Mouse (Mus musculus) liver, adult 2 months (tissue): ENCODE data around the gene Lrrc7. TPM values are rescaled to one million over a fixed set of nuclear protein-coding genes. Genes with fewer than 3 reads are reported as not detected.

Source experiments
- DNase-seq: peaks from one replicate; pipeline ENCODE4 v3.0.0-alpha.2; 2011; ENCODE audit warnings: low read depth, low spot score; ENCODE audit errors: extremely low read depth
- H3K27ac ChIP-seq: fragments of 200-500 bp; replicated peaks from 2 replicates; pipeline ENCODE4 v1.5.1; 2012; ENCODE audit warnings: low read depth, mild to moderate bottlenecking, control low read depth, inconsistent platforms, low read length; ENCODE audit not compliant: insufficient read depth
- H3K27me3 ChIP-seq: fragments of 200-500 bp; 2 replicates; pipeline ENCODE4 v1.6.1; 2012; ENCODE audit warnings: mild to moderate bottlenecking, moderate library complexity, low read length, inconsistent platforms; ENCODE audit not compliant: control insufficient read depth, insufficient read depth
- H3K36me3 ChIP-seq: fragments of 200-500 bp; 2 replicates; pipeline ENCODE4 v1.6.1; 2012; ENCODE audit warnings: low read length, inconsistent platforms; ENCODE audit not compliant: control insufficient read depth, insufficient read depth
- H3K4me1 ChIP-seq: fragments of 200-500 bp; 2 replicates; pipeline ENCODE4 v1.6.1; 2011; ENCODE audit warnings: low read length; ENCODE audit not compliant: control insufficient read depth, insufficient read depth
- H3K4me3 ChIP-seq: fragments of 200-500 bp; 2 replicates; pipeline ENCODE4 v1.5.1; 2011; ENCODE audit warnings: low read depth, mild to moderate bottlenecking, control low read depth, low read length, moderate library complexity; ENCODE audit not compliant: insufficient read depth
- H3K79me2 ChIP-seq: fragments of 200-500 bp; 2 replicates; pipeline ENCODE4 v1.6.1; 2012; ENCODE audit warnings: inconsistent platforms, mild to moderate bottlenecking, low read length, moderate library complexity; ENCODE audit not compliant: control insufficient read depth, insufficient read depth
- H3K9ac ChIP-seq: fragments of 200-500 bp; 2 replicates; pipeline ENCODE4 v1.6.1; 2012; ENCODE audit warnings: low read depth, mild to moderate bottlenecking, control low read depth, inconsistent platforms, low read length
- CTCF ChIP-seq: fragments of 200-500 bp; IDR thresholded peaks from 2 replicates; pipeline ENCODE4 v1.5.1; 2011; ENCODE audit warnings: low read depth, low read length, control low read depth
- POLR2A ChIP-seq: fragments of 200-500 bp; IDR thresholded peaks from 2 replicates; pipeline ENCODE4 v1.6.1; 2011; ENCODE audit warnings: low read length, control low read depth; ENCODE audit not compliant: insufficient read depth; ENCODE audit errors: extremely low read depth
- WGBS: fragments of 180-500 bp; shearing (Covaris S2); methylation state at CpG from one replicate; pipeline ENCODE4 v1.1.7; 2018; 5-methylcytosine and 5-hydroxymethylcytosine counted together
- polyA plus RNA-seq: library from polyadenylated mRNA; depleted of rRNA; stranded (reverse); fragments of >200 nt; gene quantifications from 2 replicates; pipeline ENCODE4 v1.2.3, GENCODE M21; 2012
- total RNA-seq: library from RNA; depleted of rRNA; stranded (reverse); fragments of >200 nt; gene quantifications from 2 replicates; pipeline ENCODE4 v1.2.3, GENCODE M21; 2014

The Lrrc7 gene
- total and polyA plus RNA-seq, 2 experiments = not detected

- Histone ChIP-seq H3K4me1 (no peaks in the 10 kb centered on the region), H3K4me3 (no peak overlapping the region), H3K27ac (no peak overlapping the region), H3K36me3 (no peaks in the 10 kb centered on the region), H3K79me2 (no peaks in the 10 kb centered on the region), H3K9ac (no peak overlapping the region), H3K27me3 (no peaks in the 10 kb centered on the region)
- 87% methylated on average over 1 of the region's 1 CpGs for WGBS
- DNase-seq = no peak
- TF ChIP-seq CTCF (no peak), POLR2A (no peak)
Measured at GRCm38 (mm10) chr3:158148998-158149397, 413.0 kb downstream of the Lrrc7 start.

GRCm38 (mm10) chr3:158140629-158141028 lies 421.4 kb downstream of the Lrrc7 start:
- DNase-seq = no peak
- no peak overlapping the region for H3K9ac ChIP-seq
- H3K4me3 ChIP-seq = no peak overlapping the region
- TF ChIP-seq POLR2A (no peak), CTCF (no peak)
- no peaks in the 10 kb centered on the region for H3K36me3 ChIP-seq
- 36% methylated on average over 1 of the region's 1 CpGs for WGBS
- H3K27ac ChIP-seq = no peak overlapping the region
- H3K79me2 ChIP-seq = no peaks in the 10 kb centered on the region
- no peaks in the 10 kb centered on the region for H3K27me3 ChIP-seq
- no peaks in the 10 kb centered on the region for H3K4me1 ChIP-seq

DNA sequence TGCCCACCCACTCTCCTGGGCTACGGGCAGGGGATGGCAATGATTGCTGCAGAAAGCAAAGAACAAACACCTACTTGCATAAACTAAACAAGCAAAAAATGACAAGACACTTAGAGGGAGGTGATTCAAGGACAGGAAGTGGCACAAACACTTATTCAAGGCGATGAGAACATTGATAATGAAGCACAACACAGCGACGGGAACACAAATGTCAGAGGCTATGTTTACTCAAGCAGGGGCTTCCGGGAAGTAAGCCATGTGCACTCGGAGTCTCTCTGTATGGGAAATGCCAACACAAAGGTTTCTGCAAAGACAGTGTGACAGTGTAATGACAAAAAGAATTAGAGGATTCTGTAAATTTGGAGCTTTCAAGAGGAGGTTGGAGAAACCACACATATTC lies 424.2 kb downstream of the Lrrc7 start:
- no peak overlapping the region for H3K27ac ChIP-seq
- 21% methylated on average over 6 of the region's 6 CpGs for WGBS
- H3K4me1 ChIP-seq = no peaks in the 10 kb centered on the region
- H3K27me3 ChIP-seq = no peaks in the 10 kb centered on the region
- no peak overlapping the region for H3K9ac ChIP-seq
- TF ChIP-seq POLR2A = no peak
- no peak for TF ChIP-seq CTCF
- H3K36me3 ChIP-seq = no peaks in the 10 kb centered on the region
- H3K79me2 ChIP-seq = no peaks in the 10 kb centered on the region
- DNase-seq = no peak
- no peak overlapping the region for H3K4me3 ChIP-seq

DNA sequence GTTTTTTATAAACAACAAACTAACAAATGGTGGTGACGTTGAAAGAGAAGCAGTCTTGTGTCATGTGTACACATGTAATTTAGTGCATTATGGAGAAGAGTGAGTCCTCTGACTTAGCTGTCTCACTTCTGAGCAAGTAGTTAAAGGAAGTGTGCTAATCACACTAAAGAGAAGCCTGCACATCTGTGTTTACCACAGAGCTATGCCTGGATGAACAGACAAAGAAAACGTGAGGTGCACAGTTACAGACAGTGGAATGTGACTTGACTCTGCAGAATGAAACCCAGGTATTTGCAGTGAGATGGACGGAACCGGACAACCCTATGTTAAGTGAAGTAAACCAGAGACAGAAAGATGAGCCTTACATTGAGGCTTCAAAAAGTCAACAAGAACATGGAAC lies 430.3 kb downstream of the Lrrc7 start:
- Histone ChIP-seq H3K36me3 (no peaks in the 10 kb centered on the region), H3K27me3 (no peaks in the 10 kb centered on the region), H3K27ac (no peak overlapping the region), H3K9ac (no peak overlapping the region), H3K79me2 (no peaks in the 10 kb centered on the region), H3K4me3 (no peak overlapping the region), H3K4me1 (no peaks in the 10 kb centered on the region)
- 75% methylated on average over 4 of the region's 4 CpGs for WGBS
- TF ChIP-seq POLR2A = no peak
- no peak for TF ChIP-seq CTCF
- no peak for DNase-seq

GRCm38 (mm10) chr3:158131233-158131632 lies 430.8 kb downstream of the Lrrc7 start:
- TF ChIP-seq POLR2A (no peak), CTCF (no peak)
- no peak for DNase-seq
- H3K27ac ChIP-seq = no peak overlapping the region
- H3K79me2 ChIP-seq = no peaks in the 10 kb centered on the region
- H3K4me3 ChIP-seq = no peak overlapping the region
- H3K4me1 ChIP-seq = no peaks in the 10 kb centered on the region
- no peak overlapping the region for H3K9ac ChIP-seq
- no peaks in the 10 kb centered on the region for H3K27me3 ChIP-seq
- H3K36me3 ChIP-seq = no peaks in the 10 kb centered on the region

DNA sequence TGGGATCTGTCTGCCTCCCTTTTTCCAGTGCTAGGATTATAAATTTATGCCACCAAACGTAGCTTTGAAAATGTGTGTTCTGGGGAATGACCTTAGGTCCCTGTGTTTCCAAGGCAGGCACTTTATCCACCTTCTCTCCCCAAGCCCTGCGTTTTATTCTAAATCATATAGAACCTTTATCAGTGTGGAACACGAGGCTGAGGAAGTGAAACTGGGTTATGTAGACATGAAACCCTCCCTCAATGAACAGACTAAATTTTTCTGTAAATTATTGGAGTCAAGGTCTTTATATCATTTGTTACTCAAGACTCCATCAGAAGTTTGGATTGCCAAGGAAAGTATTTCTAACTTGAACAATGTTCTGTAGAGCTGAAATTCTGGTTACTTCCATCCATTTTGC lies 439.1 kb downstream of the Lrrc7 start:
- no peak for DNase-seq
- WGBS = 52% methylated on average over 3 of the region's 3 CpGs
- no peaks in the 10 kb centered on the region for H3K36me3 ChIP-seq
- no peak overlapping the region for H3K4me3 ChIP-seq
- no peaks in the 10 kb centered on the region for H3K79me2 ChIP-seq
- H3K27ac ChIP-seq = no peak overlapping the region
- H3K4me1 ChIP-seq = no peaks in the 10 kb centered on the region
- no peaks in the 10 kb centered on the region for H3K27me3 ChIP-seq
- H3K9ac ChIP-seq = no peak overlapping the region
- no peak for TF ChIP-seq CTCF
- TF ChIP-seq POLR2A = no peak
